Mouse (Mus musculus) heart, adult 2 months (tissue): ENCODE results near the gene Hmgb2. TPM values are rescaled to one million over a fixed set of nuclear protein-coding genes. Genes with fewer than 3 reads are reported as not detected.

ENCODE experiments used
- DNase-seq, 2 experiments: peaks; one replicate each; pipeline ENCODE4 v3.0.0; 2021
- H3K27ac ChIP-seq: fragments of 200-600 bp; 2 replicates; pipeline ENCODE4 v1.8.1; 2022
- H3K27me3 ChIP-seq: fragments of 200-500 bp; 2 replicates; pipeline ENCODE4 v1.6.1; 2012; ENCODE audit warnings: mild to moderate bottlenecking, low read length, inconsistent platforms, mixed read lengths; ENCODE audit not compliant: control insufficient read depth, insufficient read depth
- H3K36me3 ChIP-seq: fragments of 200-500 bp; 2 replicates; pipeline ENCODE4 v1.6.1; 2012; ENCODE audit warnings: low read length, inconsistent platforms; ENCODE audit not compliant: control insufficient read depth, insufficient read depth
- H3K4me1 ChIP-seq: fragments of 200-500 bp; 2 replicates; pipeline ENCODE4 v1.6.1; 2011; ENCODE audit warnings: low read length; ENCODE audit not compliant: control insufficient read depth, insufficient read depth
- H3K4me3 ChIP-seq: fragments of 200-600 bp; 2 replicates; pipeline ENCODE4 v1.8.1; 2022
- H3K79me2 ChIP-seq: fragments of 200-500 bp; replicated peaks from 2 replicates; pipeline ENCODE4 v1.6.1; 2012; ENCODE audit warnings: mild to moderate bottlenecking, inconsistent platforms, low read length, moderate library complexity, mixed read lengths; ENCODE audit not compliant: control insufficient read depth, insufficient read depth
- H3K9ac ChIP-seq: fragments of 200-500 bp; 2 replicates; pipeline ENCODE4 v1.6.1; 2012; ENCODE audit warnings: low read depth, mild to moderate bottlenecking, control low read depth, inconsistent platforms, low read length, mixed read lengths
- CTCF ChIP-seq: fragments of 200-600 bp; IDR thresholded peaks from 2 replicates; pipeline ENCODE4 v1.8.1; 2022; ENCODE audit warnings: antibody characterized with exemption, mild to moderate bottlenecking, moderate library complexity
- EP300 ChIP-seq: fragments of 200-500 bp; IDR thresholded peaks from 2 replicates; pipeline ENCODE4 v1.6.1; 2011; ENCODE audit warnings: low read depth, low read length, control low read depth; ENCODE audit not compliant: insufficient read depth
- POLR2A ChIP-seq: fragments of 200-500 bp; IDR thresholded peaks from 2 replicates; pipeline ENCODE4 v1.6.1; 2011; ENCODE audit warnings: mild to moderate bottlenecking, low read depth, low read length, control low read depth; ENCODE audit not compliant: insufficient read depth
- WGBS: fragments of 180-500 bp; shearing (Covaris S2); methylation state at CpG from one replicate; pipeline ENCODE4 v1.1.7; 2018; 5-methylcytosine and 5-hydroxymethylcytosine counted together
- intact Hi-C: fragments of 180-260 bp; cut with DNase I; formaldehyde crosslinking; loops from one replicate; pipeline ENCODE4 v1.15.1; 2025
- polyA plus RNA-seq: library from polyadenylated mRNA; depleted of rRNA; stranded (reverse); fragments of >200 nt; gene quantifications from 2 replicates; pipeline ENCODE4 v1.2.3, GENCODE M21; 2012
- total RNA-seq, 2 experiments: library from RNA; stranded (reverse); gene quantifications; 2 replicates each; pipeline ENCODE4 v1.2.3; 2021

Gene Hmgb2
- total and polyA plus RNA-seq, 3 experiments, result 1.1 to 9.2 (median 9.1) TPM

GRCm38 (mm10) chr8:57530238-57530637, 18.5 kb downstream of the Hmgb2 start:
- Histone ChIP-seq H3K36me3 (no peaks in the 10 kb centered on the region), H3K9ac (peak overlapping the region; percentile 6), H3K27me3 (no peaks in the 10 kb centered on the region), H3K4me1 (peaks cover 3% of the 10 kb centered on the region), H3K27ac (peak overlapping the region; percentile 80), H3K4me3 (peak overlapping the region; percentile 50), H3K79me2 (no peaks in the 10 kb centered on the region)
- WGBS, result 51% methylated on average over 13 of the region's 13 CpGs
- peak in 1 of 2 experiments; percentile 36 for DNase-seq
- no peak for TF ChIP-seq EP300
- TF ChIP-seq POLR2A, result no peak
- no peak for TF ChIP-seq CTCF
- intact Hi-C loops, result loop anchor here (2.0 kb wide), 1 partner anchor 177 kb away; no protein-coding TSS in a partner anchor

- peak overlapping the region; percentile 80 for H3K27ac ChIP-seq
- intact Hi-C loops, result loop anchor here (1.0 to 2.0 kb wide), 2 partner anchors 102 to 178 kb away; no protein-coding TSS in a partner anchor
- no peaks in the 10 kb centered on the region for H3K36me3 ChIP-seq
- no peaks in the 10 kb centered on the region for H3K27me3 ChIP-seq
- peak; percentile 85 to 88 for DNase-seq
- WGBS, result 9% methylated on average over 15 of the region's 15 CpGs
- H3K9ac ChIP-seq, result peak overlapping the region; percentile 6
- H3K4me1 ChIP-seq, result peaks cover 3% of the 10 kb centered on the region
- peak overlapping the region; percentile 50 for H3K4me3 ChIP-seq
- no peaks in the 10 kb centered on the region for H3K79me2 ChIP-seq
- peak; percentile 86 for TF ChIP-seq CTCF
- TF ChIP-seq POLR2A, result peak; percentile 58
- peak; percentile 73 for TF ChIP-seq EP300
Measured at GRCm38 (mm10) chr8:57530666-57531349, 19.1 kb downstream of the Hmgb2 start.

- no peak for TF ChIP-seq EP300
- TF ChIP-seq POLR2A, result no peak
- peak; percentile 46 for TF ChIP-seq CTCF
- Histone ChIP-seq H3K36me3 (no peaks in the 10 kb centered on the region), H3K4me3 (no peak overlapping the region), H3K27me3 (no peaks in the 10 kb centered on the region), H3K79me2 (no peaks in the 10 kb centered on the region), H3K9ac (no peak overlapping the region), H3K4me1 (peaks cover 3% of the 10 kb centered on the region), H3K27ac (no peak overlapping the region)
- intact Hi-C loops, result no loop called here
- WGBS, result 73% methylated on average over 2 of the region's 2 CpGs
- no peak for DNase-seq
Measured at GRCm38 (mm10) chr8:57532223-57532622, 20.5 kb downstream of the Hmgb2 start.

- Histone ChIP-seq H3K4me1 (peaks cover 3% of the 10 kb centered on the region), H3K9ac (no peak overlapping the region), H3K27me3 (no peaks in the 10 kb centered on the region), H3K79me2 (no peaks in the 10 kb centered on the region), H3K36me3 (no peaks in the 10 kb centered on the region), H3K4me3 (no peak overlapping the region), H3K27ac (no peak overlapping the region)
- whole genome bisulfite sequencing, result 93% methylated on average over 4 of the region's 4 CpGs
- no peak for DNase-seq
- intact Hi-C loops, result no loop called here
- TF ChIP-seq POLR2A, result no peak
- TF ChIP-seq EP300, result no peak
- TF ChIP-seq CTCF, result no peak
Measured at GRCm38 (mm10) chr8:57533106-57533505, 21.4 kb downstream of the Hmgb2 start.

GRCm38 (mm10) chr8:57534495-57534894, 22.8 kb downstream of the Hmgb2 start:
- 82% methylated on average over 4 of the region's 4 CpGs for WGBS
- Histone ChIP-seq H3K9ac (no peak overlapping the region), H3K4me1 (peaks cover 3% of the 10 kb centered on the region), H3K36me3 (no peaks in the 10 kb centered on the region), H3K4me3 (no peak overlapping the region), H3K27me3 (no peaks in the 10 kb centered on the region), H3K27ac (no peak overlapping the region), H3K79me2 (no peaks in the 10 kb centered on the region)
- DNase-seq, result no peak
- TF ChIP-seq POLR2A, result no peak
- TF ChIP-seq CTCF, result no peak
- TF ChIP-seq EP300, result no peak
- intact Hi-C loops, result no loop called here

- intact Hi-C loops, result no loop called here
- WGBS, result 95% methylated on average over 6 of the region's 6 CpGs
Measured at GRCm38 (mm10) chr8:57536167-57536566, 24.5 kb downstream of the Hmgb2 start.

More at GRCm38 (mm10) chr8:57536167-57536566, 24.5 kb downstream of the Hmgb2 start:
- Histone ChIP-seq H3K27ac (no peak overlapping the region), H3K4me3 (no peak overlapping the region), H3K27me3 (no peaks in the 10 kb centered on the region), H3K4me1 (peaks cover under 1% of the 10 kb centered on the region; the same call in 1 of the 2 replicates), H3K9ac (no peak overlapping the region), H3K79me2 (no peaks in the 10 kb centered on the region), H3K36me3 (no peaks in the 10 kb centered on the region)
- DNase-seq, result no peak
- no peak for TF ChIP-seq POLR2A
- TF ChIP-seq EP300, result no peak
- no peak for TF ChIP-seq CTCF
